13 mouse cellular contexts compared by ENCODE assay signal in genomic region chr5:100569250-100569934, GRCm38 (mm10). TPM values are rescaled to one million over a fixed set of nuclear protein-coding genes. Genes with fewer than 3 reads are reported as not detected.
DNase-seq lines count a peak whose midpoint lies in the region; ATAC-seq and TF ChIP-seq lines count a peak whose summit lies in the region.
"Had no signal": no experiment of that assay in that cellular context is flagged by ENCODE, and none has a peak within 500 bp of the region (broad histone marks: within the 10 kb centered on the region; RNA-seq: fewer than 3 reads in every experiment).

No protein-coding gene starts in this region.

- H3K4me1 ChIP-seq in kidney, embryonic 16.5 days (ENCODE audit: insufficient read depth, low read length): peaks cover 41% of the 10 kb centered on the region
- peaks cover 6% of the 10 kb centered on the region; the same call in 1 of the 2 replicates for H3K4me1 ChIP-seq in kidney, adult 2 months (ENCODE audit: control insufficient read depth, insufficient read depth, low read length)
- peaks cover 11% of the 10 kb centered on the region for H3K4me1 ChIP-seq in intestine, embryonic 16.5 days (ENCODE audit: control insufficient read depth, insufficient read depth, low read length)

- WGBS in kidney, embryonic 16.5 days: 80% methylated on average over 18 of the region's 18 CpGs
- WGBS in kidney, adult 2 months: 81% methylated on average over 18 of the region's 18 CpGs
- 70% methylated on average over 18 of the region's 18 CpGs for WGBS in intestine, embryonic 16.5 days

- H3K4me2 ChIP-seq in kidney, embryonic 16.5 days (replicated peaks; ENCODE audit: low read depth, low read length): peak overlapping the region; percentile 8; the same call in 1 of the 2 replicates
- H3K4me2 ChIP-seq in intestine, embryonic 16.5 days (ENCODE audit: low read depth, low read length): peak overlapping the region; percentile 54

- no peak for ATAC-seq in kidney, embryonic 16.5 days (ENCODE audit: low FRiP score, low TSS enrichment)
- ATAC-seq in intestine, embryonic 16.5 days: no peak
- ATAC-seq: forebrain, embryonic 14.5 days had no signal

- no peak overlapping the region for H3K27ac ChIP-seq in kidney, embryonic 16.5 days (ENCODE audit: low read length)
- no peak overlapping the region for H3K27ac ChIP-seq in kidney, adult 2 months (ENCODE audit: insufficient read depth, low read depth, low read length)
- H3K27ac ChIP-seq in intestine, embryonic 16.5 days (ENCODE audit: low read length): peak overlapping the region; percentile 53
- H3K27ac ChIP-seq in left cerebral cortex, adult 2 months: no peak overlapping the region
- H3K27ac ChIP-seq: heart, embryonic 13.5 days had no signal

- TF ChIP-seq CTCF in kidney, adult 2 months (conservative IDR thresholded peaks at IDR 0.05; ENCODE audit: insufficient read depth, insufficient read length, low read depth, low read length): no peak
- TF ChIP-seq CTCF in left cerebral cortex, adult 2 months (IDR thresholded peaks at IDR 0.05): no peak

- H3K9ac ChIP-seq in kidney, embryonic 16.5 days (replicated peaks; ENCODE audit: low read length): no peak overlapping the region
- peak overlapping the region; percentile 46 for H3K9ac ChIP-seq in intestine, embryonic 16.5 days (ENCODE audit: low read depth, low read length)
- H3K9ac ChIP-seq: heart, embryonic 13.5 days had no signal

- H3K9me3 ChIP-seq in kidney, embryonic 16.5 days (ENCODE audit: low read length): no peaks in the 10 kb centered on the region
- H3K9me3 ChIP-seq in intestine, embryonic 16.5 days (ENCODE audit: control insufficient read depth, low read length): no peaks in the 10 kb centered on the region
- H3K9me3 ChIP-seq: heart, embryonic 13.5 days had no signal

- TF ChIP-seq POLR2A in kidney, adult 2 months (IDR thresholded peaks at IDR 0.05; ENCODE audit: low read depth, low read length): no peak

- H3K27me3 ChIP-seq in kidney, embryonic 16.5 days (ENCODE audit: insufficient read depth, low read length): no peaks in the 10 kb centered on the region
- no peaks in the 10 kb centered on the region for H3K27me3 ChIP-seq in kidney, adult 2 months (replicated peaks; ENCODE audit: control insufficient read depth, insufficient read depth, low read length)
- no peaks in the 10 kb centered on the region for H3K27me3 ChIP-seq in intestine, embryonic 16.5 days (replicated peaks; ENCODE audit: control insufficient read depth, insufficient read depth, low read length)
- H3K27me3 ChIP-seq: heart, embryonic 13.5 days had no signal

- H3K4me3 ChIP-seq in kidney, embryonic 16.5 days (ENCODE audit: low read length): no peak overlapping the region
- H3K4me3 ChIP-seq in kidney, adult 2 months (ENCODE audit: insufficient read depth, low read depth, low read length): no peak overlapping the region
- peak overlapping the region; percentile 50 for H3K4me3 ChIP-seq in intestine, embryonic 16.5 days (ENCODE audit: low read length)
- no peak overlapping the region for H3K4me3 ChIP-seq in left cerebral cortex, adult 2 months
- H3K4me3 ChIP-seq: heart, embryonic 13.5 days had no signal

- intact Hi-C loops in left cerebral cortex, adult 2 months (cut with DNase I): loop anchor here (10.0 kb wide), 1 partner anchor 345 kb away; no protein-coding TSS in a partner anchor

- H3K36me3 ChIP-seq in kidney, embryonic 16.5 days (ENCODE audit: insufficient read depth, low read length): no peaks in the 10 kb centered on the region
- H3K36me3 ChIP-seq in kidney, adult 2 months (ENCODE audit: control insufficient read depth, insufficient read depth, low read length): no peaks in the 10 kb centered on the region
- no peaks in the 10 kb centered on the region for H3K36me3 ChIP-seq in intestine, embryonic 16.5 days (ENCODE audit: control insufficient read depth, insufficient read depth, low read length)
- H3K36me3 ChIP-seq: heart, embryonic 13.5 days had no signal

- DNase-seq in kidney, adult 2 months: no peak
- peak; percentile 36 for DNase-seq in naive thymus-derived CD4-positive, alpha-beta T cell, adult 2 months (ENCODE audit: low read depth)
- DNase-seq in thymus, postnatal 36 days: peak; percentile 29 to 59
- no peak for DNase-seq in right cerebral cortex, postnatal 25 days
- no peak for DNase-seq in left cerebral cortex, adult 2 months (ENCODE audit: extremely low spot score in 1 of 2, low spot score in 2 of 2)
- DNase-seq in embryo, embryonic 11 days: no peak
- DNase-seq: adrenal gland, adult 8-10 months; kidney, postnatal 14 days had no signal

RNA-seq across cellular contexts. Expression of gene Plac8, which starts 2.7 kb away (rescaled TPM):
- polyA plus RNA-seq in kidney, embryonic 16.5 days (2015; fragmentation: Nextera tagmentation; extraction: Ambion mirVana): 87.7 and 91.5 TPM in 2 replicates
- 44.5 and 60.0 TPM in 2 replicates for polyA plus RNA-seq in kidney, adult 2 months (2012; rRNA removed)
- 438 and 445 TPM in 2 replicates for polyA plus RNA-seq in intestine, embryonic 16.5 days (2015; fragmentation: Nextera tagmentation; extraction: Ambion mirVana)
- not detected for total RNA-seq in left cerebral cortex, adult 2 months (2021)
- total RNA-seq: left cerebral cortex, adult 8-10 months had no signal

RNA-seq across cellular contexts. Expression of gene Cops4, which starts 51.3 kb away (rescaled TPM):
- polyA plus RNA-seq in kidney, embryonic 16.5 days (2015; fragmentation: Nextera tagmentation; extraction: Ambion mirVana): 191 and 193 TPM in 2 replicates
- 25.4 and 29.8 TPM in 2 replicates for polyA plus RNA-seq in kidney, adult 2 months (2012; rRNA removed)
- polyA plus RNA-seq in intestine, embryonic 16.5 days (2015; fragmentation: Nextera tagmentation; extraction: Ambion mirVana): 151 and 164 TPM in 2 replicates
- 10 to 100 TPM; 75.3 to 84.8 TPM for total RNA-seq in left cerebral cortex, adult 2 months (2021)

Comparison
In these comparisons a context has a peak if more than half of its experiments do, and no peak if none do; other contexts are left out.
1. DNase-seq: peak in naive thymus-derived CD4-positive, alpha-beta T cell, adult 2 months (single experiment) and thymus, postnatal 36 days (2 of 2); none in kidney, adult 2 months (single experiment), right cerebral cortex, postnatal 25 days (single experiment), left cerebral cortex, adult 2 months (0 of 2) and embryo, embryonic 11 days (single experiment).